20 mouse cellular contexts compared by ENCODE assay signal in genomic region chr4:102719951-102720350, GRCm38 (mm10). TPM values are rescaled to one million over a fixed set of nuclear protein-coding genes. Genes with fewer than 3 reads are reported as not detected.
A peak's percentile ranks its signal among the peaks of the same experiment; 100 is the strongest.
DNase-seq lines count a peak whose midpoint lies in the region; ATAC-seq lines count a peak whose summit lies in the region.
"Had no signal": no experiment of that assay in that cellular context is flagged by ENCODE, and none has a peak within 500 bp of the region (broad histone marks: within the 10 kb centered on the region; RNA-seq: fewer than 3 reads in every experiment).

No protein-coding gene starts in this region.

- 79% methylated on average over 1 of the region's 1 CpGs for WGBS in midbrain, embryonic 10.5 days

- H3K27me3 ChIP-seq in midbrain, embryonic 10.5 days (ENCODE audit: low read depth, poor library complexity, severe bottlenecking), result no peaks in the 10 kb centered on the region
- H3K27me3 ChIP-seq: forebrain, embryonic 13.5 days; heart, embryonic 13.5 days; hindbrain, embryonic 13.5 days had no signal

- no peak overlapping the region for H3K27ac ChIP-seq in midbrain, embryonic 10.5 days (replicated peaks)
- H3K27ac ChIP-seq: embryonic facial prominence, embryonic 10.5 days; forebrain, embryonic 13.5 days; heart, embryonic 13.5 days; hindbrain, embryonic 13.5 days; hindbrain, postnatal 0 days had no signal

- peak; percentile 16 for DNase-seq in lung, postnatal 36 days
- no peak for DNase-seq in lung, adult 18-20 months
- peak; percentile 26 for DNase-seq in c-Kit-positive CD71-negative TER-119-negative erythroid progenitor cells, embryonic 14.5 days (ENCODE audit: low read depth)
- DNase-seq in midbrain, embryonic 10.5 days (ENCODE audit: low spot score), result no peak
- no peak for DNase-seq in heart, adult 18-20 months
- DNase-seq in urinary bladder, adult 18-20 months (ENCODE audit: low spot score in 2 of 2), result no peak
- DNase-seq: adrenal gland, postnatal 14 days; B cell, adult 2 months; gastrocnemius, postnatal 14 days; heart, postnatal 4 days had no signal

- no peaks in the 10 kb centered on the region for H3K36me3 ChIP-seq in midbrain, embryonic 10.5 days
- H3K36me3 ChIP-seq: embryonic facial prominence, embryonic 10.5 days; heart, embryonic 13.5 days; hindbrain, embryonic 13.5 days had no signal

- no peaks in the 10 kb centered on the region for H3K9me3 ChIP-seq in midbrain, embryonic 10.5 days (replicated peaks)
- H3K9me3 ChIP-seq: embryonic facial prominence, embryonic 10.5 days; forebrain, embryonic 13.5 days; heart, embryonic 13.5 days; hindbrain, embryonic 13.5 days had no signal

- H3K4me3 ChIP-seq in midbrain, embryonic 10.5 days, result no peak overlapping the region
- H3K4me3 ChIP-seq: embryonic facial prominence, embryonic 10.5 days; forebrain, embryonic 13.5 days; heart, embryonic 13.5 days; hindbrain, embryonic 13.5 days had no signal

- peak; percentile 98 for ATAC-seq in megakaryocyte, adult 5-6 weeks (ENCODE audit: poor library complexity, severe bottlenecking)
- peak; percentile 98 for ATAC-seq in neutrophil, adult 5-6 weeks (ENCODE audit: extremely low read depth, insufficient number of reproducible peaks, low FRiP score, poor library complexity, severe bottlenecking)
- ATAC-seq: activated CD4-positive, CD25-positive, alpha-beta regulatory T cell, adult 4 months; forebrain, embryonic 13.5 days; forebrain, postnatal 0 days; hindbrain, postnatal 0 days; Patski had no signal

- no peaks in the 10 kb centered on the region for H3K4me1 ChIP-seq in midbrain, embryonic 10.5 days
- H3K4me1 ChIP-seq: embryonic facial prominence, embryonic 10.5 days; forebrain, embryonic 13.5 days; hindbrain, embryonic 13.5 days had no signal

RNA-seq across cellular contexts. Expression of gene Sgip1, which starts 21.1 kb away (rescaled TPM):
- 0.85 and 2.0 TPM in 2 replicates for total RNA-seq in megakaryocyte, adult 5-6 weeks (2015)
- total RNA-seq in megakaryocyte, adult 5-6 weeks (2017), result 1.3 and 2.3 TPM in 2 replicates
- 2.3 and 2.4 TPM in 2 replicates for total RNA-seq in neutrophil, adult 5-6 weeks (2017)
- 5.2 and 10.2 TPM in 2 replicates for polyA plus RNA-seq in midbrain, embryonic 10.5 days (2016; fragmentation: Nextera tagmentation; extraction: Ambion mirVana)
- 1 to 10 TPM in 1 of 2 experiments, under 1 TPM in 1; 0.65 to 1.3 TPM for total RNA-seq in heart, adult 18-20 months (2021)

Comparison
In these comparisons a context has a peak if more than half of its experiments do, and no peak if none do; other contexts are left out.
1. DNase-seq: peak in lung, postnatal 36 days (single experiment) and c-Kit-positive CD71-negative TER-119-negative erythroid progenitor cells, embryonic 14.5 days (single experiment); none in lung, adult 18-20 months (0 of 2), midbrain, embryonic 10.5 days (single experiment), heart, adult 18-20 months (0 of 2) and urinary bladder, adult 18-20 months (0 of 2).